Mouse (Mus musculus) limb, embryonic 12.5 days (tissue): ENCODE results near the gene Hacl1. TPM values are rescaled to one million over a fixed set of nuclear protein-coding genes. Genes with fewer than 3 reads are reported as not detected.

Experiments used
- ATAC-seq: fragments of 200-750 bp; cut with Nextera tagmentation; 2 replicates; pipeline ENCODE4 v1.8.0; 2017; ENCODE audit warnings: low read depth, moderate TSS enrichment; ENCODE audit not compliant: insufficient number of reproducible peaks, insufficient read depth, low FRiP score, low TSS enrichment
- H3K27ac ChIP-seq: fragments of 300-500 bp; sonication (generic); 2 replicates; pipeline ENCODE4 v1.5.1; 2016; ENCODE audit warnings: mild to moderate bottlenecking, moderate library complexity
- H3K27me3 ChIP-seq: fragments of 300-500 bp; sonication (generic); 2 replicates; pipeline ENCODE4 v1.6.1; 2016; ENCODE audit warnings: mild to moderate bottlenecking, moderate library complexity
- H3K36me3 ChIP-seq: fragments of 300-500 bp; sonication (generic); 2 replicates; pipeline ENCODE4 v1.6.1; 2016; ENCODE audit warnings: mild to moderate bottlenecking, moderate library complexity
- H3K4me1 ChIP-seq: fragments of 300-500 bp; sonication (generic); replicated peaks from 2 replicates; pipeline ENCODE4 v1.6.1; 2016
- H3K4me2 ChIP-seq: fragments of 300-500 bp; sonication (generic); 2 replicates; pipeline ENCODE4 v1.6.1; 2016; ENCODE audit warnings: mild to moderate bottlenecking, moderate library complexity
- H3K4me3 ChIP-seq: fragments of 300-500 bp; sonication (generic); replicated peaks from 2 replicates; pipeline ENCODE4 v1.5.1; 2016; ENCODE audit warnings: mild to moderate bottlenecking
- H3K9ac ChIP-seq: fragments of 300-500 bp; sonication (generic); replicated peaks from 2 replicates; pipeline ENCODE4 v1.6.1; 2016; ENCODE audit warnings: mild to moderate bottlenecking, moderate library complexity
- H3K9me3 ChIP-seq: fragments of 300-500 bp; sonication (generic); 2 replicates; pipeline ENCODE4 v1.6.1; 2016; ENCODE audit warnings: mild to moderate bottlenecking, moderate library complexity
- WGBS: fragments of 180-500 bp; shearing (Covaris S2); methylation state at CpG from one replicate; pipeline ENCODE4 v1.1.7; 2016; 5-methylcytosine and 5-hydroxymethylcytosine counted together
- polyA plus RNA-seq: library from polyadenylated mRNA; unstranded; fragments of >200 nt; fragmentation: Nextera tagmentation; extraction: Ambion mirVana; gene quantifications from 2 replicates; pipeline ENCODE4 v1.2.1, GENCODE M21; 2016

Gene Hacl1
- polyA plus RNA-seq, 1 experiment from 2014 or later, result 10.6 TPM

GRCm38 (mm10) chr14:31570131-31570951 is 70.7 kb downstream of the Hacl1 start:
- Histone ChIP-seq H3K4me3 (no peak overlapping the region), H3K9me3 (no peaks in the 10 kb centered on the region), H3K4me1 (peaks cover 7% of the 10 kb centered on the region), H3K4me2 (no peak overlapping the region), H3K36me3 (no peaks in the 10 kb centered on the region), H3K27me3 (no peaks in the 10 kb centered on the region), H3K27ac (no peak overlapping the region), H3K9ac (no peak overlapping the region)
- ATAC-seq, result no peak
- WGBS, result 58% methylated on average over 6 of the region's 6 CpGs

GRCm38 (mm10) chr14:31569151-31569631 is 71.9 kb downstream of the Hacl1 start:
- Histone ChIP-seq H3K9ac (no peak overlapping the region), H3K36me3 (no peaks in the 10 kb centered on the region), H3K9me3 (no peaks in the 10 kb centered on the region), H3K27me3 (no peaks in the 10 kb centered on the region), H3K4me2 (no peak overlapping the region), H3K4me1 (peaks cover 18% of the 10 kb centered on the region), H3K27ac (no peak overlapping the region), H3K4me3 (no peak overlapping the region)
- ATAC-seq, result no peak
- 64% methylated on average over 7 of the region's 7 CpGs for WGBS

GRCm38 (mm10) chr14:31565478-31566212 is 75.4 kb downstream of the Hacl1 start:
- Histone ChIP-seq H3K9me3 (no peaks in the 10 kb centered on the region), H3K27me3 (no peaks in the 10 kb centered on the region), H3K4me1 (peaks cover 23% of the 10 kb centered on the region), H3K4me3 (no peak overlapping the region), H3K36me3 (no peaks in the 10 kb centered on the region), H3K27ac (peak overlapping the region; percentile 73), H3K4me2 (no peak overlapping the region), H3K9ac (no peak overlapping the region)
- 39% methylated on average over 9 of the region's 9 CpGs for WGBS
- no peak for ATAC-seq

- H3K27me3 ChIP-seq, result no peaks in the 10 kb centered on the region
- ATAC-seq, result no peak
- H3K36me3 ChIP-seq, result no peaks in the 10 kb centered on the region
- H3K4me3 ChIP-seq, result no peak overlapping the region
- no peaks in the 10 kb centered on the region for H3K9me3 ChIP-seq
- H3K4me2 ChIP-seq, result no peak overlapping the region
- no peak overlapping the region for H3K9ac ChIP-seq
- H3K4me1 ChIP-seq, result peaks cover 25% of the 10 kb centered on the region
- WGBS, result 6% methylated on average over 6 of the region's 6 CpGs
- H3K27ac ChIP-seq, result peak overlapping the region; percentile 73
These were observed 76.5 kb downstream of the Hacl1 start for GRCm38 (mm10) chr14:31564452-31565179.

GRCm38 (mm10) chr14:31560886-31561285 is 80.2 kb downstream of the Hacl1 start:
- Histone ChIP-seq H3K4me2 (no peak overlapping the region), H3K27me3 (no peaks in the 10 kb centered on the region), H3K36me3 (no peaks in the 10 kb centered on the region), H3K9me3 (no peaks in the 10 kb centered on the region), H3K27ac (no peak overlapping the region), H3K4me1 (peaks cover 25% of the 10 kb centered on the region), H3K9ac (no peak overlapping the region), H3K4me3 (no peak overlapping the region)
- WGBS, result 37% methylated on average over 5 of the region's 5 CpGs
- no peak for ATAC-seq

- no peak overlapping the region for H3K9ac ChIP-seq
- peaks cover 16% of the 10 kb centered on the region for H3K4me1 ChIP-seq
- no peaks in the 10 kb centered on the region for H3K9me3 ChIP-seq
- no peaks in the 10 kb centered on the region for H3K27me3 ChIP-seq
- H3K27ac ChIP-seq, result no peak overlapping the region
- no peak overlapping the region for H3K4me3 ChIP-seq
- ATAC-seq, result no peak
- H3K36me3 ChIP-seq, result no peaks in the 10 kb centered on the region
- WGBS, result 74% methylated on average over 5 of the region's 5 CpGs
- no peak overlapping the region for H3K4me2 ChIP-seq
These were observed 81.9 kb downstream of the Hacl1 start for GRCm38 (mm10) chr14:31559216-31559615.

GRCm38 (mm10) chr14:31557784-31558183 is 83.3 kb downstream of the Hacl1 start:
- 71% methylated on average over 9 of the region's 9 CpGs for WGBS
- Histone ChIP-seq H3K4me1 (peaks cover 16% of the 10 kb centered on the region), H3K4me2 (no peak overlapping the region)

GRCm38 (mm10) chr14:31557273-31557672 is 83.8 kb downstream of the Hacl1 start:
- 73% methylated on average over 8 of the region's 8 CpGs for WGBS
- no peak for ATAC-seq
- H3K9me3 ChIP-seq, result no peaks in the 10 kb centered on the region

More at GRCm38 (mm10) chr14:31557784-31558183, 83.3 kb downstream of the Hacl1 start:
- Histone ChIP-seq H3K4me3 (no peak overlapping the region), H3K27ac (no peak overlapping the region), H3K36me3 (no peaks in the 10 kb centered on the region), H3K9me3 (no peaks in the 10 kb centered on the region), H3K9ac (no peak overlapping the region), H3K27me3 (no peaks in the 10 kb centered on the region)
- ATAC-seq, result no peak

GRCm38 (mm10) chr14:31556526-31557260 is 84.4 kb downstream of the Hacl1 start:
- Histone ChIP-seq H3K9me3 (no peaks in the 10 kb centered on the region), H3K27me3 (no peaks in the 10 kb centered on the region), H3K27ac (no peak overlapping the region), H3K36me3 (no peaks in the 10 kb centered on the region), H3K4me1 (peaks cover 16% of the 10 kb centered on the region), H3K4me3 (no peak overlapping the region), H3K9ac (no peak overlapping the region), H3K4me2 (no peak overlapping the region)
- 82% methylated on average over 9 of the region's 9 CpGs for WGBS
- no peak for ATAC-seq

More at GRCm38 (mm10) chr14:31557273-31557672, 83.8 kb downstream of the Hacl1 start:
- H3K9ac ChIP-seq, result no peak overlapping the region
- no peak overlapping the region for H3K27ac ChIP-seq
- H3K36me3 ChIP-seq, result no peaks in the 10 kb centered on the region
- no peak overlapping the region for H3K4me2 ChIP-seq
- H3K4me1 ChIP-seq, result peaks cover 16% of the 10 kb centered on the region
- H3K4me3 ChIP-seq, result no peak overlapping the region
- no peaks in the 10 kb centered on the region for H3K27me3 ChIP-seq

- peaks cover 14% of the 10 kb centered on the region for H3K4me1 ChIP-seq
- 48% methylated on average over 14 of the region's 14 CpGs for WGBS
- H3K9me3 ChIP-seq, result no peaks in the 10 kb centered on the region
- no peak overlapping the region for H3K4me2 ChIP-seq
- ATAC-seq, result no peak
- H3K36me3 ChIP-seq, result no peaks in the 10 kb centered on the region
- no peak overlapping the region for H3K27ac ChIP-seq
- H3K9ac ChIP-seq, result no peak overlapping the region
- H3K27me3 ChIP-seq, result no peaks in the 10 kb centered on the region
- no peak overlapping the region for H3K4me3 ChIP-seq
These were observed 85.1 kb downstream of the Hacl1 start for GRCm38 (mm10) chr14:31555963-31556434.
